Mouse (Mus musculus): Measurements from ENCODE around the gene Pla2g3. TPM values are rescaled to one million over a fixed set of nuclear protein-coding genes. Genes with fewer than 3 reads are reported as not detected.

Gene Pla2g3
- polyA plus RNA-seq, 1 experiment from 2014 or later: 1.4 TPM

DNA sequence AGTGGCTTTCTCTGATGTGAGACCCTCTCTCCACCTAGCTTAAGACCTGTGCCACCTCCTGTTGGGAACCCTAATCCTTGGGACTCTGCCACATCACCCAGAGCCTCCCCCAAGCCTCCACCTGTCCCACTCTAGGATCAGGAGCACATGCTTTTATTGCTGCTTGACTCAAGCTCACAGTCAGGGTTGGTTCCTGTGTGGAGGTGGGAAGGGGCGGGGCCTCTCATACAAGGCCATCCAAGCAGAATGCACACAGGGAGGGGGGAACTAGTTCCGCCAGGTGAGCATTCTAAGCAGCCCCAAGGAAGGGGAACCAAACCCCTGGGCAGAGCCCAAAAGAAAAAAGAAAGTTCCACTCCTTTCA, 29.0 kb upstream of the Pla2g3 start:
- Histone ChIP-seq H3K27ac (no peak overlapping the region), H3K36me3 (replicated peaks) (peaks cover 25% of the 10 kb centered on the region), H3K27me3 (ENCODE audit: poor library complexity, severe bottlenecking) (no peaks in the 10 kb centered on the region), H3K4me3 (no peak overlapping the region), H3K9me3 (no peaks in the 10 kb centered on the region), H3K4me1 (no peaks in the 10 kb centered on the region)
- 83% methylated on average over 2 of the region's 2 CpGs for WGBS
- DNase-seq (ENCODE audit: extremely low spot score, low spot score): no peak

DNA sequence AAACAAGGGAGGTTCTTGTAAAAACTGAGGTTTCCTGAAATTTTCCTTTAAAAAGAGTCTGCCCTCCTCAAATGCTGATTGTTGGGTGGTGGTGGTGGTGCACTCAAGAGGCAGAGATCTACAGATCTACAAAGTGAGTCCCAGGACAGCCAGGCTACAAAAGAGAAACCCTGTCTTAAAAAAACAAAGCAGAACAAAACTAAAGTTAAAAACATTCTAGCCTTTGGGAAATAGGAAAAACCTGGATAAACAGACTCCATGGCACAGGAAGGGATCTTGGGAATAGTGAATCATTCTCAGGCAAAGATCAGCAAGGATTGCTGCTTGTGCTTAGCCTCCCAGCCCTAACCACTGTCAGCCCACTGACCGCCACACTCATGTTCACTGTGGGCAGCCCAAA, 25.2 kb upstream of the Pla2g3 start:
- WGBS: 92% methylated on average over 1 of the region's 1 CpGs
- no peaks in the 10 kb centered on the region for H3K4me1 ChIP-seq
- H3K4me3 ChIP-seq: no peak overlapping the region
- H3K36me3 ChIP-seq (replicated peaks): no peaks in the 10 kb centered on the region
- no peaks in the 10 kb centered on the region for H3K27me3 ChIP-seq (ENCODE audit: poor library complexity, severe bottlenecking)
- H3K9me3 ChIP-seq: no peaks in the 10 kb centered on the region
- H3K27ac ChIP-seq: no peak overlapping the region
- DNase-seq (ENCODE audit: extremely low spot score, low spot score): no peak

DNA sequence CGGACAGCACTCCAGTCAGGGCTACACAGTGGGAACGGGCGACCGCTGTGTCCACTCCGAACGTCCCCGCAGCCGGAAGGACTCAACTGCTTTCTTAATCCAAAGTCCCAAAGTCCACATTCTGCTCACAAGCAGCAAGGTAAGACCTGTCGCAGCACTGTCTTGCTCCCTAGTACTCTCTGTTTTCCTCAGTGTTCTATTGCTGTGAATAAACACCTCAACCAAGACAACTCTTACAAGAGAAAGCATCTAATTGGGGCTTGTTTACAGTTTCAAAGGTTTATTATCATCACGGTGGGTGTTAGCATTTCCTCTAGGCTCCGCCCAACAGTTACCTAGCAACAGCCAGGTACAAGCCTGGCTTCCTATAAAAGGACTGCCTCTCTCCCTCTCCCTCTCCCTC, 16.6 kb upstream of the Pla2g3 start:
- Histone ChIP-seq H3K9me3 (no peaks in the 10 kb centered on the region), H3K36me3 (replicated peaks) (no peaks in the 10 kb centered on the region), H3K4me1 (peaks cover 5% of the 10 kb centered on the region; the same call in 1 of the 2 replicates), H3K27me3 (ENCODE audit: poor library complexity, severe bottlenecking) (peaks cover 3% of the 10 kb centered on the region; the same call in 1 of the 2 replicates), H3K4me3 (no peak overlapping the region), H3K27ac (no peak overlapping the region)
- 26% methylated on average over 11 of the region's 11 CpGs for WGBS
- DNase-seq (ENCODE audit: extremely low spot score, low spot score): no peak

DNA sequence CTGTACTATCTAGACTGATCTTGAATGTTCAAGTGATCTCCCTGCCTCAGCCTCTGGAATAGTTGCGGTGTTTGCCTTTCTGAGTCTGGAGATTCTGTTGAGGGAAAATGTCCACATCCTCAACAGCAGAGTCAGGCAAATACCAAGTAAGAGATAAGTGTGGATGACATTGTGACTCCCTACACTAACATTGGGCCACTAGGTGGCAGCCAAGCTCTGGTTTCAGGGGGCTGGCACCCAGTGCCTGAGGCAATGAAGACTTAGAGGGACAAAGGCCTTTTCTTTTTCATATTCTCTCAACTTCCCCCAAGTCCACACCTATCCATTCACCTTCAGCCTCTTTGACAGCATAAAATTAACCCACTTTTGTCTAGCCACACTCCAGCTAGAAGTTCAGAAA, 15.6 kb upstream of the Pla2g3 start:
- Histone ChIP-seq H3K27ac (no peak overlapping the region), H3K27me3 (ENCODE audit: poor library complexity, severe bottlenecking) (peaks cover 3% of the 10 kb centered on the region; the same call in 1 of the 2 replicates), H3K36me3 (replicated peaks) (no peaks in the 10 kb centered on the region), H3K9me3 (no peaks in the 10 kb centered on the region), H3K4me1 (peaks cover 5% of the 10 kb centered on the region; the same call in 1 of the 2 replicates), H3K4me3 (no peak overlapping the region)
- WGBS: 20% methylated on average over 1 of the region's 1 CpGs
- peak; percentile 74 for DNase-seq (ENCODE audit: extremely low spot score, low spot score)

DNA sequence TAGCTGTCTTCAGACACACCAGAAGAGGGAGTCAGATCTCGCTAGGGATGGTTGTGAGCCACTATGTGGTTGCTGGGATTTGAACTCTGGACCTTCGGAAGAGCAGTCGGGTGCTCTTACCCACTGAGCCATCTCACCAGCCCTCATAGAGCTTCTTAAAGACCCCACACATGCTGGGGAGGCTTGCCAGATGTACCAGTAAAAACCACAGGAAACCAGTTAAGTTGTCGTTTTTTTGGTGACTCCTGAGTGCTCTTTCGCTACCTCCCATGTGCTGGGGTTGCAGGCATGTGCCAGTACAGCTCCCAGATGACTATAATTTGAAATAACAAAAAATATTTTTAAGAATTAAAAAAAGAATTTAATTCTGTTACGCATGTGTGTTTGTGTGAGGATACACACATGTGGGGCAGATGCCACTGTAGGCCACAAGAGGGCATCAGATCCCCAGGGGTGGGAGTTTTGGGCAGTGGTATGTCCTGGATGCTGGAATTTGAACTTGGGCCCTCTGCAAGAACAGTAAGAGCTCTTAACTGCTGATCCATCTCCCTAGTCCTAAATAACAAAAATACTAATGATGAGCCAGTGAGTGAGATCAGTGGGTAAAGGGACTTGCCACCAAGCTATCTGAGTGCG, 13.5 kb upstream of the Pla2g3 start:
- Histone ChIP-seq H3K36me3 (replicated peaks) (no peaks in the 10 kb centered on the region), H3K27me3 (ENCODE audit: poor library complexity, severe bottlenecking) (peaks cover 3% of the 10 kb centered on the region; the same call in 1 of the 2 replicates), H3K27ac (no peak overlapping the region), H3K9me3 (no peaks in the 10 kb centered on the region), H3K4me1 (peaks cover 2% of the 10 kb centered on the region; the same call in 1 of the 2 replicates), H3K4me3 (no peak overlapping the region)
- whole genome bisulfite sequencing: 90% methylated on average over 7 of the region's 7 CpGs
- DNase-seq (ENCODE audit: extremely low spot score, low spot score): no peak

DNA sequence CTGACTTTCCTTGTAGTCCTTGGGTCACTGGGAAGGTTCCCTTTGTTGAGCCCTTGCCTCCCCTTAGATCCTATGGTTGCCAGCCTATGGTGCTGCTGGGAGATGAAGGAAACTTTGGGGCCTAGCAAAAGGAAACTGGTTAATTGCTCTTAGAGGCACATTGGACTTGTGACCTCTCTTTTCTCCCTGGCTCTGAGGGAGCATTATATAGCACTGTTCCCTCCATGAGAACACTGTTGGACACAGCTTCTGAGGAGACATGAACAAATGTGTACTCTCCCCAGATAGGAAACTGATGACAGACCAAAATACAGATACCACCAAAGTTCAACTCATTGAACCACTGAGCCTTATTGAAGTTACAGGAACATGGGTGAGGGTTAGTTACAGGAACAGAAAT, 12.6 kb upstream of the Pla2g3 start:
- H3K27me3 ChIP-seq (ENCODE audit: poor library complexity, severe bottlenecking): peaks cover 3% of the 10 kb centered on the region; the same call in 1 of the 2 replicates
- DNase-seq (ENCODE audit: extremely low spot score, low spot score): no peak
- no peaks in the 10 kb centered on the region for H3K36me3 ChIP-seq (replicated peaks)
- H3K4me1 ChIP-seq: no peaks in the 10 kb centered on the region
- no peak overlapping the region for H3K27ac ChIP-seq
- no peak overlapping the region for H3K4me3 ChIP-seq
- H3K9me3 ChIP-seq: no peaks in the 10 kb centered on the region

DNA sequence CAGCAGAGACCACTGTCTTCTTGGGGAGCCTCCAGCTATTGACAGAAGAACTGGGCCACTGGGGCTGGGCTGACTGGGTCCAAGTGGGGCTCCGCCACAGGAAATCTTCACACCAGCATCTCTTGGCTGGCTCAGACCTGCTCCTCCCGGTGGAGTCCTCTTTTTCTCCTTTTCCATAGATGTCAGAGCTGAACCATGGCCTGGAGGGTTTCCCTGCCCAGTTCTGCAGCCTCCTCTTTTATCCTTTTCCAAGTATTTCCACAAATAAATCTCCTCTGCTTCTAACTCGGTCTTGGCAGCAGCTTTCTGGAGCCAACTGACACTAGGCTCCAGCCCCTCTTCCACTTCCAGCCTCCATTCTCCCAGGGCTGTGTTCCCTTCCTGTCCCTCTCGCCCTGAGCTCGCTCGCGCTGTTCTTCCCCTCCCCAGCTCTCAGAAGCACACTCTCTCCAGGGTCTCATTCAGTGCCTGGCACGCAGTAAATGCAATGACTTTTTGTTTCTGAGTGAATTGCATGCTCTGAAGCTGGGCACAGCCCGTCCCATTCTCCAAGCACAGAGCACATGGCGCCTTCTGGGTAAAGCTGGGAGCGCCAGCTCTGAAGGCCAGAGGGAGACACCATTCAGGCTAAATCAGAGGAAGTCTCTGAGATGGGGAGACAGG, 4.0 kb upstream of the Pla2g3 start:
- no peak for DNase-seq (ENCODE audit: extremely low spot score, low spot score)
- Histone ChIP-seq H3K9me3 (no peaks in the 10 kb centered on the region), H3K27me3 (ENCODE audit: poor library complexity, severe bottlenecking) (no peaks in the 10 kb centered on the region), H3K4me1 (peaks cover 10% of the 10 kb centered on the region), H3K27ac (no peak overlapping the region), H3K36me3 (replicated peaks) (no peaks in the 10 kb centered on the region), H3K4me3 (no peak overlapping the region)
- WGBS: 71% methylated on average over 11 of the region's 11 CpGs

DNA sequence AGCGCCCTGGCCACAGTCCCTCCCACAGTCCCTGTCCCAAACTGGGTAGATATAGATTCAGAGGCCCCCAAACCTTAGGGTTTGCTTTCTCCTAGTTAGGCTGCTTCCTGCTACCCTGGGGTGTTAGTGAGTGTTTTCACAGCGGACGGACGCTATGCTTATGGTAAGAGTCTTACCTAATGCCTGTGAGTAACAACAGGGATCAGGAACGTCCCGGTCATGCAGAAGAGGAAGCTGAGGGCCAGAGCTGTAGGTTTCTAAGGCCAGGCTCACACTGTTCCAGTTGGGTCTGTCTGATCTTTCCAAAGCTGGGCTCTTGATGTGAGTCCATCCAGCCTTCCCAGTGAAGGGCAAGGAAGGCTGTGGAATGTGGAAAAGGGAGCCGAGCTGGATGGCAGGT, 1.7 kb upstream of the Pla2g3 start:
- no peak overlapping the region for H3K4me3 ChIP-seq
- no peak overlapping the region for H3K27ac ChIP-seq
- no peak for DNase-seq (ENCODE audit: extremely low spot score, low spot score)
- no peaks in the 10 kb centered on the region for H3K36me3 ChIP-seq (replicated peaks)
- H3K4me1 ChIP-seq: peaks cover 10% of the 10 kb centered on the region
- no peaks in the 10 kb centered on the region for H3K27me3 ChIP-seq (ENCODE audit: poor library complexity, severe bottlenecking)
- 77% methylated on average over 7 of the region's 7 CpGs for WGBS
- H3K9me3 ChIP-seq: no peaks in the 10 kb centered on the region

DNA sequence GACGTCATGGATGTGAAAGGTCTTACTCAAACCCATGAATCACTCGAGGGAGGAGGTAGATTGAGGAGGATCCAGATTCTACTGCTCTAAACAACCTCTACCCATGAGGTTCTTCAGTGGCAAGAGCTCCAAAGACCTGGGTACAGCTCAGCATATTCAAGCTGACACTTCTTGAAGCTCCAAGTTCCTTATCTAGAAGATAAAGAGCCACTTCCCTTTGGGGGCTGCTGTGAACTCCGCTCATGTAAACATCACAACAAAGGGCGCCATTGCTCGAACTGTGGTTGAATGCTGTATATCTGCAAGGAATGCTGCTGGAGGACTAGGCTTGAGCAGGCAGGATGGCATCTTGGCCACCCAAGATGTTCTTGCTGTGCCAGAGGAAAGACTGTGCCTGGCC, 952 bp downstream of the Pla2g3 start:
- 92% methylated on average over 5 of the region's 5 CpGs for WGBS
- Histone ChIP-seq H3K4me3 (no peak overlapping the region), H3K36me3 (replicated peaks) (no peaks in the 10 kb centered on the region), H3K27ac (no peak overlapping the region), H3K4me1 (peaks cover 14% of the 10 kb centered on the region), H3K27me3 (ENCODE audit: poor library complexity, severe bottlenecking) (no peaks in the 10 kb centered on the region), H3K9me3 (no peaks in the 10 kb centered on the region)
- DNase-seq (ENCODE audit: extremely low spot score, low spot score): no peak

DNA sequence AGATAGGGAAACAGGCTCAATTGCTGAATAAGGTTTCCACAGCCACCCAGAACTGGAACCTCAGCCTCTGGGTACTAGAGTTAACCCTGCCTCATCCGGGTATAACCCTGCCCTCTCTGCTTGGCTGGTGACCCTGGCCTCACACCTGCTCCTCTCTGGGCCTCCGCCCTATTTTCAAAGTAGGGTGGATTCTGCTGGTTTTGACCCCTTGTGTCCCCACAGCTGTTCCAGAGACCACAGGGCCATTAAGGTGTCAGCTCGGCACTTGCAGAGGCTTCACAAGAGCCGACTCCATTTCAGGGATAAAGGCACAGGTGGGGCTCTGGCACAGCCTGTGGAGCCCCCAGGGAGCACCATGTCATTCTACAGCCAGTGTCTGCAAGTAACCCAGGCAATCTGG, 4.7 kb downstream of the Pla2g3 start:
- Histone ChIP-seq H3K27me3 (ENCODE audit: poor library complexity, severe bottlenecking) (no peaks in the 10 kb centered on the region), H3K4me1 (peaks cover 16% of the 10 kb centered on the region), H3K4me3 (no peak overlapping the region), H3K27ac (no peak overlapping the region), H3K36me3 (replicated peaks) (no peaks in the 10 kb centered on the region), H3K9me3 (no peaks in the 10 kb centered on the region)
- DNase-seq (ENCODE audit: extremely low spot score, low spot score): no peak
- 78% methylated on average over 4 of the region's 4 CpGs for WGBS

DNA sequence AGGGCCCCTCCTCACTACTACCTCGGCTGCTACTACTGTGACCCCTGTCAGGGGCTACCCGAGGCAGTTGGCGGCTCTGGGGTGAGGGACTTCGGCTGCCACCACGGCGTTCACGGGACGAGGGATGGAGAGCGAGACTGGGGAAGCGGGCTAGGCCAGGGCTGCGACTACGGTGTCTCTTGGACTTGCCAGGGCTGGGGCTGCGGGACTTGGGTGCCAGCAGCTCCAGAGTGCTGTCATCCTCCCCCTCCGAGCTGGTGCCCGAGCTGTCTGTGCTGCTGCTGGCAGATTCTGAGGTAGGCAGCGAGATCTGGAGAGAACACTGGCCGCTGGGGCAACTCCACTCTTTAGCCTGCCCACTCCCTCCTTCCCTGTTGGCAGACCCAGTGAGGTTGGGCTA, 6.8 kb downstream of the Pla2g3 start:
- WGBS: 83% methylated on average over 17 of the region's 17 CpGs

DNA sequence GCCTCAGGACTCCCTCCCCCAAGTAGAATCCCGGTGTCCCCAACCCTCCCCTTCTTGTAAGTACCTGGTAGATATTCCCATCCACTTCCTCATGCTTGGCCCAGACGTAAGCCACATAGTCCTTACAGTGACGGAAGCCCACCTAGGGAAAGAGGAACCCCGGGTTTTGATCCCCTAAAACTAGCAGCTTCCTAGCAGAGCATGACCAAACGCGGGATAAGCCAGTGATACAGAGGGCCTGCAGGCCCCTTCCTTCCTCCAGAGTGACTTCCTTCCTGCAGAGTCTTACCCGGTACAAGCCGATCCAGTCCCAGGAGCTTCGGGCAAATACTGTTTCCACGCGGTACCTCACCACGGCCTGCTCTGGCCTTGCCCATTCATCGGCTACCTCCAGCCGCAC, 7.4 kb downstream of the Pla2g3 start:
- Histone ChIP-seq H3K27me3 (ENCODE audit: poor library complexity, severe bottlenecking) (no peaks in the 10 kb centered on the region), H3K4me3 (no peak overlapping the region), H3K27ac (no peak overlapping the region), H3K4me1 (peaks cover 7% of the 10 kb centered on the region; the same call in 1 of the 2 replicates), H3K9me3 (no peaks in the 10 kb centered on the region), H3K36me3 (replicated peaks) (no peaks in the 10 kb centered on the region)
- 94% methylated on average over 14 of the region's 14 CpGs for WGBS
- no peak for DNase-seq (ENCODE audit: extremely low spot score, low spot score)

More for the DNA sequence above, 6.8 kb downstream of the Pla2g3 start:
- Histone ChIP-seq H3K4me3 (no peak overlapping the region), H3K27me3 (ENCODE audit: poor library complexity, severe bottlenecking) (no peaks in the 10 kb centered on the region), H3K36me3 (replicated peaks) (no peaks in the 10 kb centered on the region), H3K4me1 (peaks cover 7% of the 10 kb centered on the region; the same call in 1 of the 2 replicates), H3K9me3 (no peaks in the 10 kb centered on the region), H3K27ac (0 out of 2 replicates have a peak overlapping the region, but pooled peaks have one; percentile 37)
- no peak for DNase-seq (ENCODE audit: extremely low spot score, low spot score)

DNA sequence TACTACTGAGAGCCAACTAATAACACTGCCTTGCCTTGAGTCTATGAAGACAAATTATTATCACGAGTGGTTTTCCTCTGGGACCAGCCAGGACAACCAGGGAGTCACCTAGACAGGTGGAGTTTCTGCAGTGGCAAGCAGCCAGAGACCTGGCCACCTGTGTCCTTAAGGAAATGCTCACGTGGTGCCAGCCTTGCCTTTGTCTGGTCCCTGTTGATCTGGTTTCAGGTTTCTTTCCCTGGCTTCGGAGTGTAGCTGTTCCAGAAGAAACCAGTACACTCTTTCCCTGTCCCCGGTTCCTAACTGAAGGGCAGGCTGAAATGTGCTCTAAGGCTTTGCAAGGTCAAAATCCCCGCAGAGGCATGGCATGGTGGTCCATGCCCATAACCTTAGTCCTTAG, 8.7 kb downstream of the Pla2g3 start:
- Histone ChIP-seq H3K4me1 (peaks cover 7% of the 10 kb centered on the region; the same call in 1 of the 2 replicates), H3K4me3 (no peak overlapping the region), H3K9me3 (no peaks in the 10 kb centered on the region), H3K36me3 (replicated peaks) (no peaks in the 10 kb centered on the region), H3K27ac (no peak overlapping the region), H3K27me3 (ENCODE audit: poor library complexity, severe bottlenecking) (peaks cover under 1% of the 10 kb centered on the region; the same call in 1 of the 2 replicates)
- DNase-seq (ENCODE audit: extremely low spot score, low spot score): no peak
- WGBS: 62% methylated on average over 5 of the region's 5 CpGs
